Mouse (Mus musculus) megakaryocyte progenitor cell, adult 5-6 weeks (primary cell): ENCODE measurements around the gene Fam83g. TPM values are rescaled to one million over a fixed set of nuclear protein-coding genes. Genes with fewer than 3 reads are reported as not detected.

Experiments used
- ATAC-seq: replicated peaks from 2 replicates; pipeline ENCODE4 v1.8.0; 2016; ENCODE audit warnings: mild to moderate bottlenecking, moderate TSS enrichment, inconsistent platforms; ENCODE audit not compliant: poor library complexity
- total RNA-seq, 2 experiments: library from RNA; stranded (forward) in 1 of 2; stranded (reverse) in 1 of 2; fragments of 157-497, 149-512 nt in 1 of 2; fragments of 200-1000 nt in 1 of 2; gene quantifications; 2 replicates each; pipeline versions ENCODE4 v1.2.3 to v1.2.4; 2015 to 2017

Fam83g gene
- total RNA-seq, 2 experiments from 2014 or later: not detected

DNA sequence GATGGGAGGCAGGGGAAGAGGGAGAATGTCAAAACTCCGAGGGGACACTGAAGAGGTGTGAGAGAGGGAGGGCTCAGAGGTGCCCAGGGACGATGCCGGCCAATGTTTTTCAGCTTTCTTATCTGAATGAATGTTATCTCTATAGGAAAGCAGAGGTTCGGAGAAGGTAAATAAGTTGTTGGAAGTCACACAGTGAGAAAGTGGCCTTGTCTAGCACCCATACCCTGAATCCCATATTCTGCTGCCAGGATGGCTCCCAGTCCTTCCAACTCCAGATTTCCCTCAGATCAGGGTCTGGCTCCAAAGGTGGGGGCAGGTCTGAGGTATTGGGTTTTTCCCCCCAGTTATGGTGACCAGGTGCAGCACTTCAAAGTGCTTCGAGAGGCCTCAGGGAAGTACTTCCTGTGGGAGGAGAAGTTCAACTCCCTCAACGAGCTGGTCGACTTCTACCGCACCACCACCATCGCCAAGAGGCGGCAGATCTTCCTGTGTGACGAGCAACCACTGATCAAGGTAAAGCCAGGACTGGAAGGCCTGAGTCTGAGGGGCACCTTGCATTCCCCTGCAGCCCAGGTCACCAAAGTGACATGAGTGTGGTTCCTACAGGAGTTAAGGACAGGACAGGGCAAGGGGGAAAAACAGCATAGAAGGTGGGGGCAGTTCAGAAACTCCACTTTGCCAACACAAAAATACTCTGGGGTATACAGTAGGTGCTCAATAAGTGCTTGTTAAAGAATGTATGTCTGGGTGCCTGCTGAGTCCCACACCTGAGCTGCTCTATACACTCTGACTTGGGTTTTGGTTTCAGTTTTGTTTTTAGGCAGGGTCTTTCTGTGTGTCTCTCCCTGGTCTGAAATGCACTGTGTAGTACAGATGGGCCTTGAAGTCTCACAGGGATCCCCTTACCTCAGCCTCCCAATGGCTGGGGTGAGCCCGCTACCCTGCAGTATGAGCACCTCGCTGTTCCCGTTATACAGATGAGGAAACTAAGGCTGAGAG lies 14.1 kb upstream of the Fam83g start:
- ATAC-seq: no peak

GRCm38 (mm10) chr11:61671781-61672383 lies 12.0 kb upstream of the Fam83g start:
- no peak for ATAC-seq

DNA sequence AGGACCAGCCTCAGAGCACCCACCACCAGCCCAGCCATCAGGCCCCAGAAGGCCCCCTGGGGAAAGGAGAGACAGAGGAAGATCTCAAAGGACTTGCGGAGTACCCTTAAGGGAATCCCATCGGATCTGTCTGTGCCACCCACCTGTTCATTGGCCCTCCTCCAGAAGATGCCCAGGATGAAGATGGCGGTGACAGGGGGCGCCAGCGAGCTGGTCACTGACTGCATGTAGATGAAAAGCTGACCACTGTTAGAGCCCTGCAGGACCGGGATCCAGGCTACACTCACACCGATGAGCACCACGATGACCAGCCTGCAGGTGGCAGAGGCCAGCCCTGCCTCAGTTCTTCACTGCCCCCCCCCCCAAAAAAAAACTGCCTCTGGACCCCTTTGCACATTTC lies 10.2 kb upstream of the Fam83g start:
- ATAC-seq: no peak

DNA sequence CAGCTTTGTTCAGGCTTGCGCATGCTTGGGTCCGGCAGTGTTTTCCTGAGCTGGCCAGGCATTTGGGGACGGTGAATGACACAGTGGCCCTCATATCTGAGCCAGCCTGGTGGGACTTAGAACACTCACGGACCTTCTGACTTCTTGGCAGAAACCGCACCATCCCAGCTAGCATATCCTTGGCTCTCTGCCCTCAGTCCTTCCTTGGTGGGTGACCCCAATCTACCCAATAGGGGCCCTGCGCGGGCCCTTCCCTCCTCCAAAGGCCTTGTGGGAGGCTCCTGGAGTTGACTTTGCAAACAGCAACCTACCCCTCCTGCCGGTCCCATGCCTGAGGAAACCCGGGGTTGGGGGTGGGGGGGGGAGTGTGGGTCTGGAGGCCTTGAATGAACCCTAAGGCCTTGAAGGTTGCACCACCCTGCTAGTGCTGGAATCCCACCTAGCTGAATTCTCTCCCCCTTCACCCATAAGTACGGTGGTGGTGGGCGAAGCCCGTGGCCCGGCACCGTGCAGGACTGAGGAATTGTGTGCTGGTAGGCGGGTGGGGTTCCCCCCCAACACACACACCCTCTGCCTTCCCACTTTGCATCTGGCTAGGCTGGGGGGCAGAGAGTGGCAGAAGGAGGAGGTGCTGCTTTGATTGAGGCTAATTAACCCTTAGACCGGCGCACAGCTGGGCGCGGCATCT lies 9.6 kb upstream of the Fam83g start:
- ATAC-seq: no peak

GRCm38 (mm10) chr11:61674839-61675159 lies 9.1 kb upstream of the Fam83g start:
- 0 out of 2 replicates have a peak, but pooled peaks have one; percentile 37 for ATAC-seq

DNA sequence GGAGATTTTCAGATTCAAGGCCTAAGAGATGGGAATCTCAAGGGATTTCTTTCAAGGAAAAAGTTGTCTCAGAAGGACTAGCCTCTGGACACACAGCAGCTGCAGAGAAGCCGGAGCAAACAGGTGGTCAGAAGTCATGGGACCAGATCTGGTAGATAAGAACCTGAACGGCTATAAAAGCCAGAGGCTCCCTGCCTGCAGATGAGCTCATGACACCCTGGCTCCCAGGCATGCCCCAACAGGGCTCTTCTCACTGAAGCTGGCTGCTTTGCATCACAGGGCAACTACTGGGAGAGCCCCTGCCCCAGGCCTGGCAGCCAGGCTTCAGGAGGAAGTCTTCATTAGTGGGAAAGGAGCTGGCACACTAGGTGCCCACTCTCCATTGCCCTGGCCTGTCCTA lies 8.6 kb upstream of the Fam83g start:
- ATAC-seq: no peak

DNA sequence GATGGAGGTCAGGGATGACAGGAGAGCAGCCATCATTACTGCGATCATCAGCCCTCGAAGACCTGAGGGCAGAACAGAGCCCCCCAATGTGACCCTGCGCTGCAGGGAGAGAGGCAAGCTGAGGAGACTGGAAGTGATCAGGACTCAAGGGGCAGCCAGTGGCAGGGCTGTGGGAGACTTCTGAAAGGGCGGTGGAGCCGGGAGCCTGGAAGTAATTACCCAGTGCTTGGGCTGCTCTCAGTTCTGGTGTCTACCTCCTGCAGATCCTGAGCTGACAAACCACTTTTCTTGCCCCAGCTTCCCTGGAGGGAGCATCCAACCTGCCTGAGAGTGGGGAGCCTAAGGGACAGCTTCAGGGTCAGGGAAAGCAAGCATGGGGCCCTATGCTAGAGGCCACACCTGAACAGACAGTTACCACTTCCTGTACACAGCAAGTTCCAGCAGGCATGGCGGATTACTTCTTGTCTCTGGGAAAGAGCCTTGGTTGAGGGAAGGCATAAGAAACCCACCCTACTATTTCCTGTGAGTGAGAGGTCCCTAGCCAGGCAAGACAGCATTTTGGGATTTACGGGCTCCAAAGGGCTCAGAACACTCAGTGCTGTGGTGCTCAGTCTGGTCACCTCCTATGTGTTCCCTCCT lies 7.6 kb upstream of the Fam83g start:
- no peak for ATAC-seq

GRCm38 (mm10) chr11:61677709-61678108 lies 6.2 kb upstream of the Fam83g start:
- no peak for ATAC-seq

DNA sequence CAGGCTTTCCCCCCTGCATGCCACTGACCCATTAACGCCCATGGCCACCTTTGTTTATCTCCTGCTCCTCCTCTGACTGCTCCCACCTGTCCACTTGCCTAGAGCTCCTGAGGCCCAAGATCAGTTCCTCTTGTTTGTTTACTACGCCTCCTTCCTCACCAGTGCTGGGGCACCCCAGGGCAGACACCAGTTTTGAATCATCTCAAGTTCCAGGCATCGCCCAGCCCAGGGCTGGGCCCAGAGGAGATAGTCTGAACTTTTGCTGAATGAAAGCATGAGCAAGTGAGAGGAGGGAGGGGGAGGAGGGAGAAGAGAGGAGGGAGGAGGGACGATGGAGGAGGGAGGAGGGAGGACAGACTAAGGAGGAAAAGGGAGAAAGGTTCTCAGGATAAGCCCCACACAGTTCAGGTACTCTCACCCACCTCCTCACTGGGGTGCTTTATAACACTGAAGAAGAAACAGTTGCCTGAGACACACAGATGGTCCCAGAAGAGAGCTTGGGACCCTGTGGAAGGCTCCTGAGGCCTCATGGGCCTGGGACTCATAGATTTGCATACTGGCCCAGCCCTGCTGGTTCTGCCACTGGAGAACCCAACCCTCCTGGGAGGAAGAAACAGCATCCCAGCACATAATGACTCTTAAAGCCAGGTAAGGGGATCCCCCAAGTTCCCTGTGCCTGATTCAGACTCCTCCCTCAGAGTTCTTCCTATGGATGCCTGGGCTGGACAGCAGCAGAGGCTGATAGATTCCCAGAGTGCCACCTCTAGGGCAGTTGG lies 4.6 kb upstream of the Fam83g start:
- no peak for ATAC-seq

DNA sequence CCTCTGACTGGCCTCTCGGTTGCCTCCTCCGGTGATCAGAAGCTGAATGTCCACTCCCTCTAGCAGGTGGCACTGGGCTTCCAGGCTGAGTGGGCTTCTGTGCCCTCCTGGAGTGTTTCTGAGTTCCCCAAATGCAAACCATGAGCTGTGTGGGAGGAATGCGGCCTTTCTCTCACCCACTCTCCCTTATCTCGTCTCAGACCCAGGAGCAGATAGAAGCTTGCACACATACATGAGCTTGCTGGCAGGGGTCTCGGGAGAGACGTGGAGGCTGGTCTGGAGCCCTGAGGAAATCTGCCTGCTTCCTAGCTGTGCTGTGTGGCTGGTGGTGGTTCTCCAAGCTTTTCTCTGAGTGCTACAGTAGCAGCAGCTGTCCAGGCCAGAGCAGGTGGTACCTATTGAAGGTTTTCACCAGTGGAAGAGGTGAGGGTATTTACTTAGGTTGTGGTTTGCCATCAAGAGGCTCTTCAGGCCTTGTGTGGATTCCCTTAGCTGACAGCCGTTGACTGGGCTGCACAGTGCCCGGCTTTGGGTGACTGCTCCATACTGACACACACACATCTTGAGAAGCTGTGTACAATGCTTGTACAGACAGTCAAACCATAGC lies 1.3 kb downstream of the Fam83g start:
- ATAC-seq: no peak

DNA sequence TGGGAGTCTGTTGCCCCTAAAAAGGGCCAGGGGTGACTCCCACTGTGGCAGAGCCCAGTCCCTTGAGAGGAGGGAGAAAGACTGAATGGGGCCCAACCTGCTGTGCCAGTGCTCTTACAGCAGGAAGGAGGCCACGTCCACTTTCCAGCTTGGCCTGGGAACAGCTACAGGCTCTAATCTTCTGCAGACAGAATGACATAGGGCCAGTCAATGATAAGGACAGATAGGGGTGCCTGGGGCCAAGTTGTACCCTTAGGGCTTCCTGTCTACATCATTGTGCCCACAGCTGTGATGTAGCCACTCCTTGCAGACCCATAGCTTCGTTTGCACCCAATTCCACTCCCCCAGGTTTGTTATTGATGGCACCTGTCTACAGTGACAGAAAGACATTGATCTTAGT lies 2.2 kb downstream of the Fam83g start:
- ATAC-seq: peak; percentile 75

DNA sequence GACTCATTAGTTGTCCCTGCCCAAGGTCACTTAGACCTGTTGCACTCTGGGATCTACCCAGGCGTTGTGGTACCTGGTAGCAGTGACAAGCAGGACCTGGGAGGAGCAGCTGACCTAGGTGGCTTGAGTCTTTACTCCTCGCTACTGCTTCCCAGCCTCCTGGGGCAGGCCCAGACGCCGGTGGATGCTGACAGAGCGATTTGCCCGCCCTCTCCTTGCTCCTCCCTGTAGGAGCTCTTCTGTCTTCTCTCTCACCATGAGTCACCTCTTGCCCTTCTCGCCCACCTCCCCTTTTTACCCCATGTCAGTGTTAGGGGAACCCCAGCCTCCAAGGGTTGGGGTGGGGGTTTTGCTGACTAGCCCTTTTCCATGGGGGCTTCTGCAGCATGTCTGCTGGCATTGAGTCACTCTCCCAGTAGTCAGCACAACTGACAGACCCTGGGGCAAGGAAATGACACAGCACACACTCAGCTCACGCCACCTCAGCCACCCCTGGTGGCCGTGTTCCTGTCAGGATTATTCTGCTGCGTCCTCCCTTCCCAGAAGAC lies 3.1 kb downstream of the Fam83g start:
- ATAC-seq: no peak

GRCm38 (mm10) chr11:61687595-61687994 lies 3.7 kb downstream of the Fam83g start:
- ATAC-seq: no peak

- no peak for ATAC-seq
Measured at GRCm38 (mm10) chr11:61692996-61693395, 9.1 kb downstream of the Fam83g start.

- no peak for ATAC-seq
Measured at GRCm38 (mm10) chr11:61698852-61699251, 15.0 kb downstream of the Fam83g start.

- ATAC-seq: no peak
Measured at GRCm38 (mm10) chr11:61699460-61699859, 15.6 kb downstream of the Fam83g start.

DNA sequence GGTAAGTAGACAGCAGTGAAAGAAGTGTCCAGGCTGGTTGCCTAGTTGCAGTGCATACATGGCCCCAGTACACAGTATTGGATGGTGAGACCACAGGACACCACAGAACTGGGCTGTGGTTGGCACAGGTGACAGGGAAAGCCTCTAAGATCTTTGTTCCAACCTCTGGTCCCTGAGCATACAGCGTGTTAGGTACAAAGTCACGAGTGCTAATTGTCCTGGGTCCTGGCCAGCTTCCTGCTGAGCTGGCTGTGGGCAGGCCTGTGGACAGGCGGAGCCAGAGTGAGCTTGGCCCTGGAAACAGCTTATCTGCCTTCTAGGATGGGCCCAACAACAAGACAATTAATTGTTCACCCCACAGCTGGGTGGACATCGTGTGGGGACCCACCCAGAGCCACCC lies 16.0 kb downstream of the Fam83g start:
- no peak for ATAC-seq

GRCm38 (mm10) chr11:61701696-61702095 lies 17.8 kb downstream of the Fam83g start:
- ATAC-seq: no peak

GRCm38 (mm10) chr11:61702494-61702893 lies 18.6 kb downstream of the Fam83g start:
- no peak for ATAC-seq

DNA sequence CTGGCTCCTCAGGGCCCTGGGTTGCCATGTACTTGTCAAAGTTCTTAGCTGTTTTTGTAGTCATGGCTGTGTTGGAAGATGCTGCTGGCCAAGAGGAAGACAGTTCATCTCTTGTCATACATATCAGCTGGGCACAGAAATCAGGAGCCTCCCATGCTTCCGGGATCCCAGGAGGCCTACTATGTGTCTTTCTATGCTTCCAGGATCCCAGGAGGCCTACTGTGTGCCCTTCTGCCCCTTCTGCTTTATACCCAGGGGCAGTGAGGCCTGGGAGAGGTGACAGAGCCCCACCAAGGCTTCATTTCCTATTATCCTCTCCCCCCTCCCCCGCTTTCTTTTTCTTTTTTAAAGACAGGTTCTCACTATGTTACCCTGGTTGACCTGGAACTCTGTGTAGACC lies 21.7 kb downstream of the Fam83g start:
- no peak for ATAC-seq
